Mouse (Mus musculus): Measurements from ENCODE around the gene Spryd7.
A peak's percentile ranks its signal among the peaks of the same experiment; 100 is the strongest.
"Not testable (repeated sequence)": the region's sequence is repeated elsewhere in the genome, so short reads cannot be mapped to it uniquely, and the experiment has no call there.

Spryd7 gene

DNA sequence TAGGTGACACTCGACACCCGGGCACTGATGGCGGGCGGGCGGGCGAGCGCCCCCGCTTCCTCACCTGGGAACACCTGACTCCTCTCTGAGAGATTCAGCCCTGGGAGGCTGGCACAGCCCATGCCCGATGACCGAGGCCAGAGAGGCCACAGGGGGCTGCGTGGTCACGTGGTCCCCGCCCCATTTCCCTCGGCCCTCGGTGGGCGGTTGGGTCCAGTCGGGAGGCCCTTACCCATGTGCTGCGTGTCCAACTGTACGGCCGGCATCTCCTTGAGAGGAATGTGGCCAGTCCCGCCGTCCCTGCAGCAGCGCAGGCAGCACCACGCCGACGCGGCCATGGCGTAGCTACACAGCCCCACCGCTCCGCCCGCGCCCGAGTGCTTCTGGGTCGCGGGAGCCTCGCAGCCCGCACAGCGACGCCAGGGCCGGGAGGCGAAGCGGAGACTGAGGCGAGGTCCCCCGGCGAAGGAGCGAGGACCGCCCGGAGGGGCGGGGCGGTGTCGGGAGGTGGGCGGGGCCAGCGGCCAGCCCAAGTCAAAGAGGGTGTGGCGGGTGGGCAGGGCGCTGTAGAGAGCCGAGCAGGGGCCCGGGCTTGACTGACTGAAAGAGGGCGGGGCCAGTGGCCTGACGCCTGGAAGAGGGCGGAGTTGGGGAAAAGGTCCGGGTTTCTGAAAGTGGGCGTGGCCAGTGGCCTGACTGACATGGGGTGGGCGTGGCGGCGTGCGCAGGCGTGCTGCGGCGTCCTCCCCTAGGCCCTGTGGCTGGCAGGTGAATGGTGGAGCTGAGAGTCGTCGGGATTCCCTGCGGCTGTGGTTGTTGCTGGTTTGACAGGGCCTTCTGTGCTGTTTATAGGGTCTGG is at the start of gene Spryd7:
Gene Spryd7, minus strand, starts transcription at position 598 of the 859 bp plus-strand sequence.
- DNase-seq (ENCODE audit: low spot score), result peak; percentile 99

DNA sequence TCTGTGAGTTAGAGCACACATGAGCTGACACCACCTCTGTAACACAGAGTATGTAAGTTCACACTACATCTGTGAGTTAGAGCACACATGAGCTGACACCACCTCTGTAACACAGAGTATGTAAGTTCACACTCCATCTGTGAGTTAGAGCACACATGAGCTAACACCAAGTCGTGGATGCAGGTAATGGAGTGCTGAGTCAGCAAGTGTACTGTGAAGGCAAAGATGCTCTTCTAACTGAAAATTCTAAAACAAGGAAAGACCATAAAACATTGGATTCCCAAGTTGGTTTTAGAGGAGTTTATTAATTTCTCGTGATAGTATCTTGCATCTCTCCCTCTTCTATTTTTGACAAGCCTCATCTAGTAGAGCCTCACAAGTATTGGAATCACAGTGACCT is 49.4 kb upstream of the Spryd7 start:
- not testable (repeated sequence) for DNase-seq (ENCODE audit: low spot score)

DNA sequence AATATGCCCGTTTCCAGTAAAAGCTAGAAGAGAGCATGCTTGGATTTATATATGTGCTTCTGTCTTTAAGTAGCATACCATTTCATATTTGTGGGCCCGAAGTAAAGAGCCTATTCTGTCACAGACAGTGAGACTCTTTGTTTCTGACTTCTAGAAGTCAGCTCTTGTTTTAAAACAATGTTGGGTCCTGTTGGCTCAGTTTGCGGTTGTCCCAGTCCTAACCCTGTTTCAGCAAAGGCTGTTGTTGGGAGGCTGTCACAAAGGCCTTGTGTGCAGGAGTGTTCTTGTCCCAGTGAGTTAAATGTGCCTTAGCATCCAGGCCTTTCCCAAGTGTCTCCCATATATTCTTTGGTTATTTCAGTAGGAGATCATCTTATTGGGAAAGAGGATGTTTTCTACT is 47.4 kb upstream of the Spryd7 start:
- DNase-seq (ENCODE audit: low spot score), result no peak

DNA sequence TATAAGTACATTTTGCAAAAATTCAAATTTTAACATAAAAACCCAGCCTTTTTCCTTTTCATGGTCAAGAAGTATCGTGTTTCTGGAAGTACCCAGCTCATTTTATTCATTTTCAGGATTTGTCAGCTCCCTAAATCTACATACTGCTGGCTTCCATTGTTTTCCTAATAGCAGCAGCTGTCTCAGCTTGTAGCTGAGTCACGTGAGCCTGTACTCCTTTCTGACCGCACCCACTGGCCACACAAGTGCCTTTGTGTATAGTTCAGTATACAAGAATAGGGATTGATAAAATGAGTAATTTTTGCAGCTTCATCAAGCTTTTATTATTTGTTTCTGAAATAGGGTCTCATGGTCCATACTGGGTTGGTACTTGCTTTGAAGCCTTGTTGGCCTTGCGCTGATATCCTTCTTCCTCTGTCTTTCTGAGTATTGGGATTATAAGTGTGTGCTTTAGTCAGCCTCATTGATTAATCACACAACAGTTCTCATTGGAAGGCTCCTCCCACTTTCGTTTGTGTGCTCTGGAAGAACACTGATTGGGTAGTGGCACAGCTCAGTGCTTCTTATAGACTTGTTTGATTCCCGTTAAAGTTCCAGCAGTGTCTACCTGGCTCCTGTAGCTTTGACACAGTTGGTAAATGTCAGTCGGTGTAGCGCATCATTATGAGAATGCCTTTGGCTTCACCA is 46.5 kb upstream of the Spryd7 start:
- DNase-seq (ENCODE audit: low spot score), result no peak

DNA sequence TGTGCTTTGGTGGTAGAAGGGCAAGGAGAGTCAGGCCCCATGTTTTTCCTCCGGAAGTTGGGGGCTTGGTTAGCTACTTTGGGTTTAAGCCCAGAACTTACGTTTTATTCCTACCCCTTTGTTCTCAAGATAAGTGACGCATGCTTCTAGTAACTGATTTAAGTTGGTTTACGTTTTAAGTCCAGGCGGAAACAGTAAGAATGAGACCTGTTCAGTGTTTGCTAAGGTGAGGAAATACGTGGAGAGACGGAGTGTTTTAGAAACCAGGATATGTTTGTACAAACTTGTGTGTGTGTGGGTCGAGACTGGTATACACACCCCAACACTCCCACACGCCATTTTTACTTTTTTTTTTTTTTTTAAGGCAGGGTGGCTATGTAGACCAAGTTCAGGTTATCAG is 44.7 kb upstream of the Spryd7 start:
- DNase-seq (ENCODE audit: low spot score), result no peak

DNA sequence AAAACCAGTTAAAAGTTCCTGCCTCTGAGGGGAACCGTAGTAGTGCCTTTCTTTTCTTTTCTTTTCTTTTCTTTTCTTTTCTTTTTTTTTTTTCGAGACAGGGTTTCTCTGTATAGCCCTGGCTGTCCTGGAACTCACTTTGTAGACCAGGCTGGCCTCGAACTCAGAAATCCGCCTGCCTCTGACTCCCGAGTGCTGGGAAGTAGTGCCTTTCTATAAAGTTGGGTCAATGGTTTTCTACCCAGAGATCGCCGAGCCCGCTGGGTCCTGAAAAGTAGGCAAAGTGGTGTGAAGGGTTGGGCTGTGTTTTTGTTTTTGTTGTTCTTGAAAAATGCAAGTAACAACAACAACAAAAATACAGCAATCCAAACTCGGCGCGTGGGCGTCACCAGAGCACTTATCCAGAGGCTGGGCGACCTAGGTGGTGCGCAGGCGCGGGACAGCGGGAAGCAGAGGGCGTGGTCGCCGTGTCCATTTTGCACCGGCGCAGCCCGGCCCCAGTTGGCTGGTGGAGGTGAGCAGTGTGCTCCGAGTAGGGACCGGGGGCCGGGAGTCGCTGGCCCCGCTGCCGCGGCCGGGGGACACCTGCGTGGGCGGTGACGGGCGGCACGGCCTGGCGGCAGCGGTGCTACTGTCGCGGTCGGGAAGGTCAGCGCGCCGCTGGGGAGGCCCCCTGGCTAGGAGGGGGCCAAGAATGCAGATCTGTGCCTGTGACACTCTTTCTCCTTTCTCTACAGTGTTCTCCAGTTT is 42.5 kb upstream of the Spryd7 start:
- DNase-seq (ENCODE audit: low spot score), result peak; percentile 92

DNA sequence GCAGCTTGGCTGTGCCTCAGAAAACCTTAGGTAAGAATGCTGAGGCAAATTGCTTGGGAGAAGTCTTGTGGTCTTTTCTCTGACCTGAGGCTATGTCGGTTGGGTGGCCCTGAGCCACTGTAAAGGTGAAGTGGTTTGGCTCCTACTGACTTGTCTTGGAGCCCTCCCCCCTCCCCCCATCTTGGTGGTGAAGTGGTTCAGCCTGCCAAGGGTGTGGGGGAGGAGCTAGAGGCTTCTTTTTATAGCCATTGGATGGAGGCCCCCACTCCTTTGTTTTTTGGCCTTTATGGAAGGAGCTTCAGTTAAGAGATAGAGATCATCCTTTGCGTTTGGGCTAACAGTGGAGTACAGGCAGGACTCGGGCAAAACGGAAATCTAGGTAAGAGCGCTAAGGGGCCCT is 41.3 kb upstream of the Spryd7 start, which contains the start of gene Trim13:
Gene Trim13, plus strand, starts transcription at position 280 of the 400 bp plus-strand sequence.
- DNase-seq (ENCODE audit: low spot score), result no peak

DNA sequence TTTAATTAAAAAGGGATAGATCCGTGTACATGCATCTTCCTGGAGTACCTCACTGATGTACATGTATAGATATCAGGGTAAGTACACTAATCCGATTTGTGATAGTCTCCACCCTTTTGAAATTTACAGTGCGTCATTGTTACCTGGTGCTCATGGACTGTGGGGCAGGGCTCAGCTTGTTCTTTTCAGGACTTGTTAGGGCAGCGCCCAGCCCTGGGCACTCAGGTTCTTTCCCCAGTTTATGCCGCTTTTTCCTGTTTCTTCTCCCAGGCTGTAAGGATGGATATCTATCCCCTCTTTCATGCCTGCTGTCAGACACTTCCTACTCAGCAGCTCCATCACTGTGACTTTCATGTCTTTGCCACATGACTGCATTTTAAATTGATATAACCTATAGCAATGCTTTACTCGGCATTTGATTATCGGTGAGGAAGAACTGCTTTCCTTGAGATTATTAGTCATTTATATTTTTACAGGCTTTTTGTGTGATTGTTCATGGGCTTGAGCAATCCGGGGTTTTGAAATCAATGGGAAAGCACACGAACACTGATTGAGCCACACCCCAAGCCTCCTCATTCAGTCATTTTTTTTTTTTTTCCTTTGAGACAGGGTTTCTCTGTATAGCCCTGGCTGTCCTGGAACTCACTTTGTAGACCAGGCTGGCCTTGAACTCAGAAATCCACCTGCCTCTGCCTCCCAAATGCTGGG is 40.2 kb upstream of the Spryd7 start:
- DNase-seq (ENCODE audit: low spot score), result no peak

DNA sequence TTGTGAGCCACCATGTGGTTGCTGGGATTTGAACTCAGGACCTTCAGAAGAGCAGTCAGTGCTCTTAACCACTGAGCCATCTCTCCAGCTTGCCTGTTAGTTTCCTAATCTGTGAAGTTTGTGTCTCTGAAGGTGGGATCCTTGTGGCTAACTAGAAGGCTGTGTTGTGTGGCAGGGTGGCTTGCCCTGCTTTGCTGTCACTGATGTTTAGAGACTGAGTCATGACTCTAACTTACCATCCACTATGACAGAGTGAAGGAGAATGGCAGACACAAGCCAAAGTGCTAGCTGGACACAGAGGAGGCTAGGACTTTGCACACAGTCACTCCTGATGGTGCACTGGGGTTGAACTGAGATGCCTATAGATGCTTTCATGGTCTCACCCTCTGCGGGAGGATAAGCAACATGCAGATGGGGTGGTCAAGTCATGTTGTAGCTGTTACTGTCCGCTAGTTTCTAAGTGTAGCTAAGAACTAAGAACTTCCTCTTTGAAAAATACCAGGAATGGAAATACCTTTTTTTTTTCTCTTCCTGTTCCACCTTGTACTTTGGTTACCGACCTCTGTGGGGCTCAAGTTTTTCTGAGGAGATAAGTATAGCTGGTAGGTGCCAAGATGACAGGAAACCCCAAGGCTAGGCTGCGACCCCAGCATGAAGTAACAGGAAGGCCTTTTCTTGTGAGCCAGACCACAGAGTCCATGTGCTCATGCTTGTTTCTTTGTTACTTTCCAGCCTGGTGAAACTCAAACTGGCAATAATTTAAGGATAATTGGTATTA is 32.8 kb upstream of the Spryd7 start:
- no peak for DNase-seq (ENCODE audit: low spot score)

DNA sequence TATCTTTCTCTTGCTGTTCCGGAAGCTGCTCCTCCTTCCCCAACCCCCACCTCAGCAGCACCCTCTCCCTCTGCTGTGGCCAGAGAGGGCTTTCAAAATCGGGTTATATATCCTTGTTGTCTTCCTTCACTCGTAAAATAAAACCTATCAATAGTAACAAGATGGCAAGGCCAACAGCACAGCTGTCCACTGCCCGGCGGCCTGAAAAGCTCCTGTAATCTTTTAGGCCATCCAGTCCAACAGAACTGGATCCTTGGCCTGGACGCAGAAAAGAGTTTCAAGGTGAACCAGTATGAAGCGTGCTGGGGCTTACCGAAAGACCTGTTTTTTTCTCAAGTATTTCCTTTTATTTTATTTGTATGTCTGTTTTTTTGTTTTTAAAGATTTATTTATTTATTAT is 19.3 kb upstream of the Spryd7 start:
- peak; percentile 18 for DNase-seq (ENCODE audit: low spot score)

DNA sequence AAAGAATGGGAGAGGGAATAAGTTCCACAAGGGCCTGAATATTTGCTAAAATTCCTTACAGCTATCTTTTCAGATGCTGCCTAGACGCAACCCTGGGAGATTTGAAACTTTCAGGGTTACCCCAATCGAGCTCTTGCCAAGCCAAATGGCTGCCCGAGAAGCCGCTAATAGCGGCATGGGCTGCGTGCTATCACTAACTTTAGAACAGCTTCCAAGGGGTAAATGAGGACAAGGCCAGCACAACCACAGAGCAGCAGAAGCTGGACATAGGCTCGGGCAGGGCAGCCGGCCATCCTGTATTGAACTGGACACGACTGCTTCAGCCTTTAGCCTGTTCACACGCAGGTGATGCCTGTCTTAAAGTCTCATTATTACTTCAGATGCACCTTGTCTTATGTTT is 18.4 kb upstream of the Spryd7 start:
- peak; percentile 53 for DNase-seq (ENCODE audit: low spot score)

DNA sequence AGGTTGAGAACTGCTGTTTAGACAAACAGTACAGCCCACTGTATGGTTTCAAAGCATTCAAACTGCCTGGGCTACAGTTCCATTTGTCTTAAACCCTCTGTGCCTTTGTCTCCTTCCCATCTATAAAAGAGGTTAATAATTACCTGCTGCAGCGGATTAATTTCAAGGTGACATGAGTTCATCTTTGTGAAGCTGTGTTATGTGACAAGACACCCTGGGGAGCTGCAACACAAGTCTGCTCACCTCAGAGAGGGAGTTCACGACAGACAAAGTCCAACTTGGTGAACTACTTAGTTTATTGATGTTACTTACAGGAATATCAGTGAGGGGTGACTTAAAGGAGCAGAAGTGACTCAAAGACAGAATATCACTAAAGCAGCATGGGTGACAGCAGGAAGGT is 15.4 kb upstream of the Spryd7 start:
- DNase-seq (ENCODE audit: low spot score), result no peak

DNA sequence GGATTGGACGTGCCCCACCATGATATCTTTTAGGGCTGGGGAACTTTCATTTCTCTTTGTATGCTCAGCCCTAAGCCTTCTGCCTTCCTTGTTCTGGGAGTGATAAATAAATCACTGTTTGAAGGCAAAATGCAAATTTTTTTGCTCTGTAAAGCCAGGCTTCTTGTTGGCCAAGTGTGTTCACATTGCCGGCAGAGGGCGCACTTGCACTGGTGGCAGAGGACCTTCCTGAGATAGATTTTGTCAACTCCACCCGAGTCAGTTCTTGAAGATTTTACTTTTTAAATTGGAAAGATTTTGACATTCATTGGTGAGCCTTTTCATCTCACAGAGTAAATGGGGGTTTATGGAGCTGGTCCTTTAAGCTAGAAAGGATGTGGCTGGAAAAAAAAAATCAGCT is 14.7 kb upstream of the Spryd7 start:
- DNase-seq (ENCODE audit: low spot score), result peak; percentile 86

DNA sequence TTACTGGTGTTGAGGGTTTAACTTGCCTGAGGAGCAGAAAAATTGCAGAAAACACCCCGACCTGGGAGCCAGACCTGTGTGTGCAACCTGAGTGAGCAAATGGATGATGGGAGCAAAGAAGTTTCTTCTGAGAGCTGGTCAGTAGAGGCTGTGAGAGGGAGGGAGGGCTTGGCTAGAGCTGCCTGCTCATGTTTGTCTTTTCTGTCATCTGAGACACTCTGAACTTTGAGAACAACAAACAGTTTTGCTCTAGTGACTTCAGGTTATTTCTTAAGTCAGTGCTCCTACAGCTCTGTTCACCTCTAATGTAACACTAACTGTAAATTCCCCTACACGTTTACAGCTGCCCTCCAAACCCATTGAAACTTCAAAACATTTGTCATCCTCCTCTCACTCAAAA is 12.7 kb upstream of the Spryd7 start:
- no peak for DNase-seq (ENCODE audit: low spot score)

DNA sequence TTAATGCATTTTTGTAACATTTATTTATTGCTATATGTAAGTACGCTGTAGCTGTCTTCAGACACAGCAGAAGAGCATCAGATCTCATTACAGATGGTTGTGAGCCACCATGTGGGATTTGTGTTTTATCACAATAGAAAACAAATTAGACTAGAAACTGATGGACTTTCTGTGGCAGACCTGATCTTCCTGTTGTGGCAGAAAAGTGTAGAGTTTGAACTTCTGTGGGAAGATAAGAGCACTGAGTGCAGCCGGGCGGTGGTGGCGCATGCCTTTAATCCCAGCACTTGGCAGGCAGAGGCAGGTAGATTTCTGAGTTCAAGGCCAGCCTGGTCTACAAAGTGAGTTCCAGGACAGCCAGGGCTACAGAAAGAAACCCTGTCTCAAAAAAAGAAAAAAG is 9.5 kb upstream of the Spryd7 start:
- not testable (repeated sequence) for DNase-seq (ENCODE audit: low spot score)

DNA sequence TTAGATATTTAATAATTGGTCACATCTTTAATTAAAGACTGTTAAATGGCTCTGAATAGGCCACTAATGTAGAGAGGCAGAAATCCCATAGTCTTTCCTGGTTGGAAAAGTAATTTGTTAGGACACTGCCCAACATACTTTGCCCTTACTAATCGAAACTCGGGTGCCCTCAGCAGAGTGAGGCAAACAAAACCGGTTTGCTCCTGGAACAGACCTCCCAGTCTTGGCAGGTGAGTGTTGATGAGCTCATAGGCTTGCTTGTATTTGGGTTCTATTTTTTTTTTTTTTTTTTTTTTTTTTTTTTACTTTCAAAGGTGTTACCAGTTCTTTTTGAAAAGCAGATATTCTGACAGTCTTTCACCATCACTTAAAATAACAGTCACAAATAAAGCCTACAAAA is 3.2 kb upstream of the Spryd7 start:
- DNase-seq (ENCODE audit: low spot score), result no peak

DNA sequence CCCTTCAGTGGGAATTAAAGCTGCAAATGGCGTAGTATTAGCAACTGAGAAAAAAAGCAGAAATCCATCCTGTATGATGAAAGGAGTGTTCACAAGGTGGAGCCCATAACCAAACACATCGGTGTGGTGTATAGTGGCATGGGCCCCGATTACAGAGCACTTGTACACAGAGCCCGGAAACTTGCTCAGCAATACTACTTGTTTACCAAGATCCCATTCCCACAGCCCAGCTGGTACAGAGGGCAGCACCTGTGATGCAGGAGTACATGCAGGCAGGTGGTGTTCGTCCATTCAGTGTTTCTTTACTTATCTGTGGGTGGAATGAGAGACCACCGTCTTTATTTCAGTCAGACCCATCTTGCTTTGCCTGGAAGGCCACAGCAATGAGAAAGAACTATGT is 2.2 kb upstream of the Spryd7 start:
- DNase-seq (ENCODE audit: low spot score), result no peak

DNA sequence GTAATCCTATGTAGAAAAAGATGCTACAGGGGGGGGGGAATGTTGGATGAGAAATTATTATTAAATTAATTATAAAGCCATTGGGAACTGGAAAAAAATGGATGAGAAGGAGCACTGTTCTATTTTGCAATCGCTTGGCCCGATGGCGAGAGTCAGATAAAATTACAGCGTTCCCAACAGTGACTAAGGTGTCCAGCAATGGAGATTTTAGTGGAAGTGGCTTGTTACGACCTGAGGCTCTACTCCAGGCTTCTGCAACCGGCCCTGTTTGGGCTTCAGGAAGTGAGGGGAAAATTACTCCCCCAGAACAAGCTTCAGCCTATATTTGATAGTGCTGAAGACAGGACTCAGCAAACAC is 776 bp downstream of the Spryd7 start:
- DNase-seq (ENCODE audit: low spot score), result no peak

DNA sequence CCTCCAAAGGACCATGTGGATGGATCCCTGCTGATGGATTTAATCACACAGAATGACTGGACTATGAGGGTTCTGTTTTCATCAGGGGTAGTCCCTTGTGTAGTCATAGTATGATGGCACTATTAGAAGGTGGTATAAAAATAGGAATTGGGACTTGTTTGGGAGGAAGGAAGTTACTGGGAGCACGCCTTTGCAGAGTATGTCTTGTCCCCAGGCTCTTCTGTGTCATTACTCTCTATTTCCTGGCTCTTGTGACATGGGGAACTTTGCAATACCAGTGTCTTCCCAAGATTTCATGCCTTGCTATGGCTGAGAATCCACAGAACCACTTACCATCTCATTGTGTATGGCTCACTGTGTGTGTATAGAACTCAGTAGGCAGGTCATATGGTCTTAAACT is 8.1 kb downstream of the Spryd7 start:
- DNase-seq (ENCODE audit: low spot score), result no peak

DNA sequence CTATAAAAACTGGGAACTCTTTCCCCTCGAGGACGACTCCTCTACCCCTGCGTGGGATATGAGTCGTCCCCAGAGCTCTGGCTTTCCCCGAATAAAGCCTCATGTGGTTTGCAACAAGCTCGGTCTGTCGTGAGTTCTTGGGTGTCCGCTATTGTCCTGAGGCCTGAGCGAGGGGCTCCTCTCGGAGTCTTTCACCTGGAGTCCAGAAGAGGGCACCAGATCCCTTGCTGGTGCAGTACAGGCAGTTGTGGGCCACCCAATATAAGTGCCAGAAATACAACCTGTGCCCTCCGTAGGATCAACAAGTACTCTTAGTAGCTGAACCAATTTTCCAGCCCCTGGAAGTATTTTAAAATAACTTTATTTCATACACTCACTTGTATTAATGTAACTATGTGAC is 18.9 kb downstream of the Spryd7 start:
- not testable (repeated sequence) for DNase-seq (ENCODE audit: low spot score)

DNA sequence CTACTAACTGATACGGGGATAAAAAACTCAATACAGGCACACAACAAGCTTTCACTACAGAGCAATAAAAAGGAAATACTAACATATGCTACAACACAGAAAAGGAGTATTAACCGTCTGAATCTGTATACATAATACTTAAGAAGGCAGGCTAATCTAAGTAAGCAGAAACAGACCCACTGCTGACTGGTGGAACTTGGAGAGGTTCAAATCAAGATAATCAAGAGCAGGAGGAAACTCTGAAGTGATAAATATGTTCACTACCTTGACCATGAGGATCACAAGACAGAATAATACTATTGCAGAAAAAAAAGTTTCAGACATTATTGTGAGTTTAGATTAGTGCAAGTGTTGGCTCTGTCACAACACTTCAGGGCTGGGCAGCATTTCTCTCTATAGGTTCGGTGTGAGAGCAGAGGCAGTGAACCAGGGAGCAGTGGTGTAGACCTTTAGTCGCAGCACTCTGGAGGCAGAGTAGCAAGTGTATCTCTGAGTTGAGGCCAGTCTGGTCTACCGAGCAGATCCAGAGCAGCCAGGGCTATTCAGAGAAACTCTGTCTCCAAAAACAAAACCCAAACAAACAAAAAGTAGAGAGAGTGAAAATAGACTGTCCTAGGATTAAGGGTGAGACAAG is 19.9 kb downstream of the Spryd7 start:
- DNase-seq (ENCODE audit: low spot score), result no peak

Data from ovary, postnatal 36 days (tissue).